Mouse (Mus musculus): ENCODE results near the gene Sec11a.

GRCm38 (mm10) chr7:80939808-80940207 lies 7.8 kb downstream of the Sec11a start:
- TF ChIP-seq CTCF (IDR thresholded peaks at IDR 0.05; ENCODE audit: control insufficient read depth, insufficient read depth, insufficient read length), result no peak
- no peak for TF ChIP-seq MAX (IDR thresholded peaks at IDR 0.05)

Measured in C2C12 (cell line).